Mouse (Mus musculus) olfactory bulb, adult 2 months (tissue): Measurements from ENCODE around the gene Ehd4. TPM values are rescaled to one million over a fixed set of nuclear protein-coding genes. Genes with fewer than 3 reads are reported as not detected.

Experiments
- H3K27ac ChIP-seq: fragments of 200-500 bp; 2 replicates; pipeline ENCODE4 v1.5.1; 2012; ENCODE audit warnings: low read depth, low read length; ENCODE audit not compliant: insufficient read depth
- H3K4me1 ChIP-seq: fragments of 200-500 bp; 2 replicates; pipeline ENCODE4 v1.6.1; 2012; ENCODE audit warnings: low read length; ENCODE audit not compliant: control insufficient read depth, insufficient read depth
- H3K4me3 ChIP-seq: fragments of 200-500 bp; 2 replicates; pipeline ENCODE4 v1.5.1; 2012; ENCODE audit warnings: mild to moderate bottlenecking, low read depth, low read length, moderate library complexity; ENCODE audit not compliant: insufficient read depth
- CTCF ChIP-seq: fragments of 200-500 bp; IDR thresholded peaks from 2 replicates; pipeline ENCODE4 v1.5.1; 2012; ENCODE audit warnings: low read depth, mild to moderate bottlenecking, low read length, moderate library complexity; ENCODE audit not compliant: insufficient read depth
- POLR2A ChIP-seq: fragments of 200-500 bp; IDR thresholded peaks from 2 replicates; pipeline ENCODE4 v1.6.1; 2012; ENCODE audit warnings: mild to moderate bottlenecking, low read depth, low read length, moderate library complexity; ENCODE audit not compliant: insufficient read depth
- WGBS: fragments of 180-500 bp; shearing (Covaris S2); methylation state at CpG from one replicate; pipeline ENCODE4 v1.1.7; 2018; 5-methylcytosine and 5-hydroxymethylcytosine counted together
- polyA plus RNA-seq: library from polyadenylated mRNA; stranded (reverse); fragments of >200 nt; gene quantifications from 2 replicates; pipeline ENCODE4 v1.2.4, GENCODE M21; 2012; ENCODE audit warnings: low replicate concordance; ENCODE audit not compliant: missing spikeins, insufficient read depth, insufficient read length

Gene Ehd4
- polyA plus RNA-seq, 1 experiment = not detected

GRCm38 (mm10) chr2:120097868-120098267 is 56.5 kb downstream of the Ehd4 start:
- H3K27ac ChIP-seq = no peak overlapping the region
- peaks cover 13% of the 10 kb centered on the region for H3K4me1 ChIP-seq
- WGBS = 71% methylated on average over 8 of the region's 8 CpGs
- no peak overlapping the region for H3K4me3 ChIP-seq
- TF ChIP-seq CTCF (no peak), POLR2A (no peak)

- Histone ChIP-seq H3K4me3 (no peak overlapping the region), H3K27ac (no peak overlapping the region), H3K4me1 (peaks cover 13% of the 10 kb centered on the region)
- TF ChIP-seq CTCF = no peak
- 97% methylated on average over 6 of the region's 6 CpGs for WGBS
Observed at GRCm38 (mm10) chr2:120096711-120097110, 57.7 kb downstream of the Ehd4 start.

- TF ChIP-seq POLR2A = no peak
- TF ChIP-seq CTCF = no peak
- H3K27ac ChIP-seq = no peak overlapping the region
- H3K4me1 ChIP-seq = peaks cover 13% of the 10 kb centered on the region
- 88% methylated on average over 8 of the region's 8 CpGs for WGBS
- H3K4me3 ChIP-seq = no peak overlapping the region
Observed at GRCm38 (mm10) chr2:120096191-120096590, 58.2 kb downstream of the Ehd4 start.

GRCm38 (mm10) chr2:120095171-120095570 is 59.2 kb downstream of the Ehd4 start:
- Histone ChIP-seq H3K4me1 (peaks cover 13% of the 10 kb centered on the region), H3K4me3 (no peak overlapping the region), H3K27ac (no peak overlapping the region)
- no peak for TF ChIP-seq CTCF
- TF ChIP-seq POLR2A = no peak
- WGBS = 98% methylated on average over 4 of the region's 4 CpGs

GRCm38 (mm10) chr2:120093671-120094430 is 60.6 kb downstream of the Ehd4 start:
- Histone ChIP-seq H3K4me1 (peaks cover 9% of the 10 kb centered on the region), H3K4me3 (no peak overlapping the region), H3K27ac (peak overlapping the region; percentile 64)
- TF ChIP-seq POLR2A = no peak
- peak; percentile 48; the same call in 1 of the 2 replicates for TF ChIP-seq CTCF
- WGBS = 38% methylated on average over 5 of the region's 5 CpGs

GRCm38 (mm10) chr2:120090979-120091378 is 63.4 kb downstream of the Ehd4 start:
- TF ChIP-seq CTCF (no peak), POLR2A (no peak)
- WGBS = 94% methylated on average over 17 of the region's 17 CpGs

GRCm38 (mm10) chr2:120087897-120088296 is 66.5 kb downstream of the Ehd4 start:
- 94% methylated on average over 2 of the region's 2 CpGs for WGBS
- H3K4me1 ChIP-seq = 0 out of 2 replicates have a peak, but pooled peaks cover 3% of the 10 kb centered on the region
- TF ChIP-seq POLR2A = no peak
- H3K27ac ChIP-seq = no peak overlapping the region
- H3K4me3 ChIP-seq = no peak overlapping the region

More at GRCm38 (mm10) chr2:120090979-120091378, 63.4 kb downstream of the Ehd4 start:
- H3K4me3 ChIP-seq = no peak overlapping the region
- H3K27ac ChIP-seq = no peak overlapping the region
- peaks cover 7% of the 10 kb centered on the region for H3K4me1 ChIP-seq

- no peak for TF ChIP-seq POLR2A
- 77% methylated on average over 3 of the region's 3 CpGs for WGBS
- no peak overlapping the region for H3K27ac ChIP-seq
- 0 out of 2 replicates have a peak, but pooled peaks cover 3% of the 10 kb centered on the region for H3K4me1 ChIP-seq
- no peak overlapping the region for H3K4me3 ChIP-seq
Observed at GRCm38 (mm10) chr2:120087391-120087790, 67.0 kb downstream of the Ehd4 start.

GRCm38 (mm10) chr2:120086038-120086437 is 68.4 kb downstream of the Ehd4 start:
- H3K27ac ChIP-seq = no peak overlapping the region
- 89% methylated on average over 3 of the region's 3 CpGs for WGBS
- TF ChIP-seq CTCF = no peak
- no peak for TF ChIP-seq POLR2A
- no peak overlapping the region for H3K4me3 ChIP-seq
- H3K4me1 ChIP-seq = 0 out of 2 replicates have a peak, but pooled peaks cover 3% of the 10 kb centered on the region
